Mouse (Mus musculus): ENCODE measurements at regions not wholly inside any gene's neighbourhood (a gene's known extent, or its start where the extent isn't known, plus 50 kb on each side); places are given as distances from the start of the nearest gene placed in this dataset.

GRCm38 (mm10) chr5:75503673-75504072 lies 71.0 kb upstream of the Kit start:
- TF ChIP-seq EP300 (IDR thresholded peaks at IDR 0.05; ENCODE audit: low read depth) (no peak), CTCF (IDR thresholded peaks at IDR 0.05; ENCODE audit: low read depth) (no peak)

All from liver, postnatal 0 days (tissue).